Mouse (Mus musculus): ENCODE measurements around the gene Thegl. TPM values are rescaled to one million over a fixed set of nuclear protein-coding genes. Genes with fewer than 3 reads are reported as not detected.
"Not testable (repeated sequence)": the region's sequence is repeated elsewhere in the genome, so short reads cannot be mapped to it uniquely, and the experiment has no call there.

The Thegl gene
- total RNA-seq, 2 experiments from 2014 or later: 0.29 to 0.39 TPM

- intact Hi-C loops (cut with DNase I): loop anchor here (5.0 kb wide), 1 partner anchor 77 kb away; no protein-coding TSS in a partner anchor
Measured at GRCm38 (mm10) chr5:77090521-77091096, 74.8 kb downstream of the Thegl start.

GRCm38 (mm10) chr5:77091923-77092322 is 76.1 kb downstream of the Thegl start:
- DNase-seq (ENCODE audit: low spot score in 2 of 2): no peak
- intact Hi-C loops (cut with DNase I): loop anchor here (5.0 kb wide), 1 partner anchor 75 kb away; no protein-coding TSS in a partner anchor

More at GRCm38 (mm10) chr5:77090521-77091096, 74.8 kb downstream of the Thegl start:
- no peak for DNase-seq (ENCODE audit: low spot score in 2 of 2)

DNA sequence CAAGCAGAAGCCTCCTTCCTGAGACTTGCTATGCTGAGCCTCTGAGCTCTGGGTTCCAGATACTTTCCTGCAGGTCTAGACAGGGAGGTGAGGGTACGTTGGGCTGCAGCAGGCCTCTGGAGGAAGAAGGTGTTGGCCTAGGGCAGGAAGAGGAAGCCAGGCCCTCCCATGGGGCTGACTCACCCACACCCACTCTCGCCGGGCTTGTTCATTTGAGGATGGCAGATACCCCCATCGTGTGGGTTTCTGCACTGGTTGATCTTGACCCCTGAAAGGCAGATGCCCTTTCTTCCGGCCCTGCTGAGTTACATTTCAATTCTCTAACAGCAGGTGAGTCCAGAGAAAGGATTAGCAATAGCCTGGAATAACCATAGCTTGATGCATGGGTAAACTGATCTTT is 76.7 kb downstream of the Thegl start:
- intact Hi-C loops (cut with DNase I): loop anchor here (5.0 kb wide), 1 partner anchor 75 kb away; no protein-coding TSS in a partner anchor
- no peak for DNase-seq (ENCODE audit: low spot score in 2 of 2)

- DNase-seq (ENCODE audit: low spot score in 2 of 2): no peak
- intact Hi-C loops (cut with DNase I): loop anchor here (5.0 kb wide), 1 partner anchor 73 kb away; no protein-coding TSS in a partner anchor
Measured at GRCm38 (mm10) chr5:77093961-77094360, 78.1 kb downstream of the Thegl start.

GRCm38 (mm10) chr5:77094510-77095491 is 79.0 kb downstream of the Thegl start:
- DNase-seq (ENCODE audit: low spot score in 2 of 2): peak; percentile 44 to 50
- intact Hi-C loops (cut with DNase I): loop anchor here (5.0 kb wide), 1 partner anchor 72 kb away; no protein-coding TSS in a partner anchor

GRCm38 (mm10) chr5:77096194-77096593 is 80.4 kb downstream of the Thegl start:
- intact Hi-C loops (cut with DNase I); DNase-seq (ENCODE audit: low spot score in 2 of 2): not testable (repeated sequence)

DNA sequence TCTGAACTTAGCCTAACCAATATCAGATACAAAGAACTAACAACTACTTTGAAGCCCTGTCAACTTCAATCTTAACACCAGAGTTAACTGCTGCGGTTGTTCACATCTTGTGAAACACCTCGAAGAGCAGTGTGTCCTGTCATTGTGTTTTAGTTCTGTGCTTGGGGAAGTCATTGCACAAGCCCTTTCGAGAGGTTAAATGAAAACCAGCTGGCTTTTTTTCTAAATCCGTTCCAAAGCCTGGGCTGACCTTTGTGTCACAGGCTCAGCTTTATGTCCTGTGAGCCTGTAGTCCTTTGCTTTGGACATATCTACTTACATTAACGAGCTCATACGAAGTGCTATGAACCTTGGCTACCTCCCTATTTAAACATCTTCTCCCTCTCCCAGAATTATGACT is 81.9 kb downstream of the Thegl start:
- intact Hi-C loops (cut with DNase I): no loop called here
- DNase-seq (ENCODE audit: low spot score in 2 of 2): no peak

DNA sequence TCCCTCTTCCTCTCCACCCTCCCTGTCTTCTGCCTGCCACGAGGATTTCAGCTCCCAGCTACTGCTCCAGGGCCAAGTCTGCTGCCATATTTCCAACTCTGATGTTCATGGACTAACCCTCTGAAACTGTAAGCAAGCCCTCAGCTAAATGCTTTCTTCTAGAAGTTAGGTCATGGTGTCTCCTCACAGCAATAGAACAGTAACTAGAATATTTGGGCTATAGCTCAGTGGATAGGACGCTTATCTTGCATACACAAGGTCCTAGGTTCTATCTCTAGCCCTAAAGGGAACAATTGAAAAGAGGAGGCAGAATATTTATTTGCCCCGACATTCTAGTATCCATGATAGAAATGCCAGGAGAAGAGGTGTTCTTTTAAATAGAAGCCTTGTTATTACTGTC is 83.1 kb downstream of the Thegl start:
- no peak for DNase-seq (ENCODE audit: low spot score in 2 of 2)
- intact Hi-C loops (cut with DNase I): no loop called here

DNA sequence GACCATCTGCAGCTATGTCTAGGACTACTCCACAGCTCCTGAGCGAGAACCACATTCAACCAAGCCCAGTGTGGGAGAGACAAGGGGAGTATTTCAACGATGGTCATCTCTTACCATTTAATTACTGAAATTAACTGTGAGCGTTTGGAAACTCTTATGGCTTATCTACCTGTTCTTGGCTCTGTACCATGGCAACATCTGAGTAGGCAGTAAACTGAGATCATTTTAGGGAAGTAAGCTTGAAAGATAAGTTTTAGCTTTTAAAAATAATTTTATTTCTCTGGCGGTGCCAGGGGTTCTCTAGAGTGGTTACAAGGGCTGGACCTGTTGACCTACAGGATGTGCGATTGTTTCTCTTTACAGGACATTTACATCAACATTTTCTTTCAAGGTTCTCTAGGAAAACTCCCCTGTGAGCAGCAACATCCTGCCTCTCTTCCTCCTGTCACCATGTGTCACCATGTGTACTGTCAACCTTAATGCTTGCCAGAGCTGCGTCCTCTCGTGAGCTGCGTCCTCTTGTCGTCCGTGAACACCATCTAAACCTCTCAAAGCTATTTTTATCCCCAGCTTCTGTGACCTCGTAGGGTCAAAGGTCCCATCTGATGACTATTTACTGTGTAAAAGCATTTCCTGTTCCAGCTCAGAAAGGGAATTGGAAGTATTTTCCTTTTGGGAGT is 83.6 kb downstream of the Thegl start:
- DNase-seq (ENCODE audit: low spot score in 2 of 2): no peak
- intact Hi-C loops (cut with DNase I): no loop called here

DNA sequence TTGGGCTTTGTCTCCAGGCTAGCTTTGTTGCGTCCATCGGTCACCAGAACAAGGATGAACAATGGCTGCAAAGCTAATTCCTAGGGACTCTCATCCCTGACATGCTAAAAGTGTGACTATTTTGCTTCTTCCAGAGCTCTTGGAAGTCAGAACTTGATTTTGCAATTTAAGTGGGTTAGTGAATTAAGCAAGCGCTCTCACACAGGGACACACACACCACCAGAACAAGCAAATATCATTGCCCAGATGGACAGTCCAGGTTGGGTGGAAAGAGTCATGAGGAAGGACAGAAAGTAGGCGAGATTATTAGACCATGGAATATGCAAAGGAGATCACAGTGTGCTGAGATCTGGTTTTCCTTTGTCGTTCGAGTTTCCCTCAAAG is 84.2 kb downstream of the Thegl start:
- intact Hi-C loops (cut with DNase I): no loop called here

DNA sequence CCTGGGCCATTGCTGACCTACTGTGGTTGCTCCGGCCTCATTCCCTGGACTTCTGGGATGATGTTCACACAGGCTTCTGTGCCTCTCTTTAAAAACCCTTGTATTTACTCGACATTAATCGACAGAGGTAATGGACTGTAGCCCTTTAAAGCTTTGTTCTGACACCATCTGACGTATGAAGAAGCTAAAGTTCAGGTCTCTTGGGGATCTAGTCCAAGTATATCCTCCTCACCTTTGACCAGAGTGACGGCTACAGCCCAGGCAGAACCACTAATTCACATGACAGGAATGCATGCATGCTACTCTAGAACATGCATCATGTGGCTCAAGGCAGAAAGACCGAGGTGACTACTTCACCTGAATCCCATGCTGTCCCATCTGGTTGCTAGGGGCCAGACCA is 84.9 kb downstream of the Thegl start:
- DNase-seq (ENCODE audit: low spot score in 2 of 2): no peak
- intact Hi-C loops (cut with DNase I): no loop called here

More for the DNA sequence above, 84.2 kb downstream of the Thegl start:
- no peak for DNase-seq (ENCODE audit: low spot score in 2 of 2)

GRCm38 (mm10) chr5:77102522-77103365 is 86.9 kb downstream of the Thegl start:
- no peak for DNase-seq (ENCODE audit: low spot score in 2 of 2)
- intact Hi-C loops (cut with DNase I): no loop called here

DNA sequence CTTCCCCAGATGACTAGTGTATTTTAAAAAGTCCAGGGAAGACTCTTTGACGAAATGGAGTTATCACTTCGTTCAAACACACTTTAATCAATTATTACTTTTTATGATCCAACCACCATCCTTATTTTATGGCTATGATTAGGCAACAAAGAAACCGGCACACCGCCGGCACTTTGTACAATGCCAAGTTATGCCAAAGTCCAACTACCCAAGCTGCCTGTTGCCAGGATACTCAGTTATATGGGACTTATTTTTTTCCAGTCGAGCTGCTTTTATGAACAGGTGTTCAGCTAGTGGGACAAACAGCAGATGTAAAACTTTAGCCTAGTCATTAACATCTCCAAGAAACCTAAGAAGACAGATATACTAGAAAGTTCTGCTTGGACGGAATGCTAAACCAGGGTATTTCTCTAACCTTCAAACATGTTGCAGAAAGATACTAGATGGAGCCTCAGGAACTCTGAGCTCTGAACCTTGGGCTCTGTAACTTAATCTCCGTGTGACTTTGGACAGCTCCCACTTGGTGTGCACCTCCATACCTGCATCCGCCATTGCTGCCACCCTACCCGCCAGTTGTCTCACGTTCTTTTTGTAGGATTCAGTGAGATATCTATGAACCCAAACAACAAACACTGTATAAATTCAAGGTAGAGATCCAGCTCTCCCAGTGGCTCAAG is 91.5 kb downstream of the Thegl start:
- DNase-seq (ENCODE audit: low spot score in 2 of 2): no peak
- intact Hi-C loops (cut with DNase I): no loop called here

GRCm38 (mm10) chr5:77108806-77109205 is 93.0 kb downstream of the Thegl start:
- no peak for DNase-seq (ENCODE audit: low spot score in 2 of 2)
- intact Hi-C loops (cut with DNase I): no loop called here

DNA sequence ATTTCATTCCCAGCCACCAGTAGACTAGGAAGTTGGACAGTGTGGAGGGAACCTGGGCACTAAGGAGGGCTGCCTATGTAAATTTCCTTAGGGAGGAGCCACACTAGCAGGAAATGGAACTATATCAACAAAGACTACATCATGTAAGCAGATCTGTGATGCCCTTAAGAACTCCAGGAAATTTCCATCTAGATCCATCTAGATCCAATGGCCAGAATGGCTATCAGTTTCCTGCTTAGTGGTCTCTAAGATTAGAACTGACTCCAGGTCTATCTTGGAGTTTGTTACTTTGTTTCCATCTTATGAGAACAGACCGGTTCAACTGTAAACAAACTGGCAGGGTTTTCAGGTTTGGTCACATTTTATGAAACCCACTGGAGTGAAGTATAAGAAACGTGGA is 94.0 kb downstream of the Thegl start:
- DNase-seq (ENCODE audit: low spot score in 2 of 2): no peak
- intact Hi-C loops (cut with DNase I): no loop called here
